Mouse (Mus musculus): ENCODE results near the gene Sumf1. TPM values are rescaled to one million over a fixed set of nuclear protein-coding genes. Genes with fewer than 3 reads are reported as not detected.

Gene Sumf1
- 24.6 and 25.2 TPM in 2 replicates for polyA plus RNA-seq (2016; fragmentation: Nextera tagmentation; extraction: Ambion mirVana)

- peak within 1 kb of the TSS; percentile 83 for H3K4me2 ChIP-seq
- no peaks in the 10 kb centered on the region for H3K9me3 ChIP-seq (replicated peaks)
- peaks cover 8% of the 10 kb centered on the region for H3K4me1 ChIP-seq (replicated peaks)
- H3K27me3 ChIP-seq (replicated peaks): 0 out of 2 replicates have a peak, but pooled peaks cover 4% of the 10 kb centered on the region
- H3K27ac ChIP-seq (ENCODE audit: poor library complexity, severe bottlenecking): no peak within 1 kb of the TSS
- H3K4me3 ChIP-seq: peak within 1 kb of the TSS; percentile 77
- peak within 1 kb of the TSS; percentile 78 for H3K9ac ChIP-seq
- 3% methylated on average over 49 of the region's 49 CpGs for WGBS
- H3K36me3 ChIP-seq: no peaks in the 10 kb centered on the region
- ATAC-seq (ENCODE audit: insufficient number of reproducible peaks, low FRiP score): peak; percentile 91
Observed at GRCm38 (mm10) chr6:108184847-108185684, at the start of gene Sumf1. TSS of gene Sumf1 (minus strand) at chr6:108185582.

DNA sequence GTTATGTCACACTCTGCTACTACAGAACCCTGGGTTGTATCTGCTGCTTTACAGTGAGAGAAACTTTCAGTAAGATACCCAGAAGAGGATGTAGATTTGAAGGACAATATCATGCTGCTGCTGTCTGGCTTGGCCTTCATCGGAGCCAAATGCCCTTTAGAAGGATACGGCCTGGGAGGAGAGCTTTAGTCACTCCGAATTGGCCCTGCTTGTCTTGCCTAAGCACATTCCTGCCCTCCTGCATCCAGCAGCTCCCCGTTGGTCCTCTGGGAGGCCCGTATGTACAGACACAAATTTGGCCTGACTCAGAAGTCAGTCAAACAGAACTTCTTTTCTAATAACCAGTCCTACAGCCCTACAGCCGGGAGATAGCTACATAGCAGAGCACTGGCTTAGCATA is 49.2 kb upstream of the Sumf1 start:
- Histone ChIP-seq H3K4me2 (no peak overlapping the region), H3K36me3 (peaks cover 6% of the 10 kb centered on the region; the same call in 1 of the 2 replicates), H3K9ac (no peak overlapping the region), H3K4me1 (replicated peaks) (peaks cover 70% of the 10 kb centered on the region), H3K27ac (ENCODE audit: poor library complexity, severe bottlenecking) (peak overlapping the region; percentile 9), H3K27me3 (replicated peaks) (no peaks in the 10 kb centered on the region), H3K4me3 (no peak overlapping the region), H3K9me3 (replicated peaks) (no peaks in the 10 kb centered on the region)
- WGBS: 41% methylated on average over 6 of the region's 6 CpGs
- no peak for ATAC-seq (ENCODE audit: insufficient number of reproducible peaks, low FRiP score)

DNA sequence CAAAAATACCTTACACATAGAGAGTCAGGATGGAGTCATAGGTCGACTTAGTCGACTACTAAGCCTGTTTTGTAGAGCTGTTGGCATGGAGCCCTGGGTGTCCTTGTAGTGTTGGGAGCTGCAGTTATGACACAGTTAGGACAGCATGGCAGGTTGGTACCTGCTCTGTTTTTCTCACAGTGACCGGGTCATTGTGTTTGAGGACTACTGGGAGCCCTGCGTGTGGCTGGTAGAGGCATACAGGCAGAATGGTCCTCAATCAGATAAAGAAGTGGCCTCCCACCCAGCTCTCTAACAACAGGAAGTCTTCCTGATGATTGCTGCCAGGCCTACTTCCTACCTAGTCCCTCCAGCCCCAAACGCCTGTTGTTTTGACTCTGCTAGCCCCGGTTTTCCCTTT is 47.7 kb upstream of the Sumf1 start:
- H3K4me3 ChIP-seq: no peak overlapping the region
- H3K27ac ChIP-seq (ENCODE audit: poor library complexity, severe bottlenecking): peak overlapping the region; percentile 38
- H3K4me2 ChIP-seq: no peak overlapping the region
- no peaks in the 10 kb centered on the region for H3K27me3 ChIP-seq (replicated peaks)
- 15% methylated on average over 6 of the region's 6 CpGs for WGBS
- H3K9me3 ChIP-seq (replicated peaks): no peaks in the 10 kb centered on the region
- ATAC-seq (ENCODE audit: insufficient number of reproducible peaks, low FRiP score): peak; percentile 17; the same call in 1 of the 2 replicates
- no peak overlapping the region for H3K9ac ChIP-seq
- peaks cover 2% of the 10 kb centered on the region; the same call in 1 of the 2 replicates for H3K36me3 ChIP-seq
- peaks cover 63% of the 10 kb centered on the region for H3K4me1 ChIP-seq (replicated peaks)

DNA sequence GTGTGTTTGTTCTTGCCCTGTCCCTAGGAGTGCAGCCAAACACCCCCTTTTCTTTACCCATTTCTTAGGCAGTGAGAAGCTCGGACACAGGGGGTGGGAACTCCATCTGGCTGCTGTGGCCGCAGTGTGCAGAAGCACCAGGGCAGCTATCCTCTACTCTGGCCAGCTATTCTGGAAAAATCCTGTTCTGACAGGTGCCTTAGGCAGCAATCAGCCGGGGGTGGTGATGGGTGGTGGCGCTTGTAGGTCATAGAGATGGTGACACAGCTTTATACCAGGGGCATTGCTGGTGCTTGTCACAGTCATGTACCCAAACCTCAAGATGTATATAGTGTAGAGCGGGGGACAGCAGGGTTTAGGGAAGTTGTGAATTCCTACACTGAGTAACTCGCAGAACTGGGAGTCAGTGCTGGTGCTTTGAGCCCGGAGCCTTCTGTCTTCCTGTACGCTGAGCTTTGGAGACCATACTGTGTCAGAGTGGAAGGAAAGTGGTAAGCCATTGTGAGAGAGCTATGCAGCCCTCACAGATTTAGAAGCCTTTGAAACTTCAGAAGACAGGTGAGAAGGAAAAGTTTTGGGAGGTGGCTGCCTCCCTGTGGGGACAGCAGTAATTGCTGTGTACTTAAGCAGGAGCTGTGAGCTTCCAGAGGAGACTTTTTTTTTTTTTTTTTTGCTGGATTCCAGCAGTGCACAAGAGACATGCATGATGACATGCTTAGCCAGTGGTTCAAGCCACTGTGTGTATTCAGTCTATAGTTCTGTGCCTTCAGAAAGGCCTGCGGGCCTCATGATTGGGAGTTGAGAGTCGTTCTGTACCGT is 46.7 kb upstream of the Sumf1 start:
- Histone ChIP-seq H3K4me1 (replicated peaks) (peaks cover 66% of the 10 kb centered on the region), H3K36me3 (no peaks in the 10 kb centered on the region), H3K27ac (ENCODE audit: poor library complexity, severe bottlenecking) (no peak overlapping the region), H3K9me3 (replicated peaks) (no peaks in the 10 kb centered on the region), H3K4me2 (no peak overlapping the region), H3K9ac (no peak overlapping the region), H3K27me3 (replicated peaks) (no peaks in the 10 kb centered on the region), H3K4me3 (no peak overlapping the region)
- ATAC-seq (ENCODE audit: insufficient number of reproducible peaks, low FRiP score): no peak
- 71% methylated on average over 11 of the region's 11 CpGs for WGBS

- no peak for ATAC-seq (ENCODE audit: insufficient number of reproducible peaks, low FRiP score)
- H3K4me1 ChIP-seq (replicated peaks): peaks cover 63% of the 10 kb centered on the region
- 89% methylated on average over 3 of the region's 3 CpGs for WGBS
- H3K9me3 ChIP-seq (replicated peaks): no peaks in the 10 kb centered on the region
- no peak overlapping the region for H3K27ac ChIP-seq (ENCODE audit: poor library complexity, severe bottlenecking)
- no peak overlapping the region for H3K4me3 ChIP-seq
- no peaks in the 10 kb centered on the region for H3K36me3 ChIP-seq
- no peaks in the 10 kb centered on the region for H3K27me3 ChIP-seq (replicated peaks)
- no peak overlapping the region for H3K9ac ChIP-seq
- H3K4me2 ChIP-seq: no peak overlapping the region
Observed at GRCm38 (mm10) chr6:108230608-108231007, 45.2 kb upstream of the Sumf1 start.

GRCm38 (mm10) chr6:108228601-108229000 is 43.2 kb upstream of the Sumf1 start:
- Histone ChIP-seq H3K9ac (no peak overlapping the region), H3K36me3 (no peaks in the 10 kb centered on the region), H3K27ac (ENCODE audit: poor library complexity, severe bottlenecking) (no peak overlapping the region), H3K27me3 (replicated peaks) (no peaks in the 10 kb centered on the region), H3K4me2 (no peak overlapping the region), H3K9me3 (replicated peaks) (no peaks in the 10 kb centered on the region), H3K4me3 (no peak overlapping the region), H3K4me1 (replicated peaks) (peaks cover 60% of the 10 kb centered on the region)
- 24% methylated on average over 2 of the region's 2 CpGs for WGBS
- ATAC-seq (ENCODE audit: insufficient number of reproducible peaks, low FRiP score): no peak

- 67% methylated on average over 6 of the region's 6 CpGs for WGBS
- Histone ChIP-seq H3K9ac (no peak overlapping the region), H3K36me3 (no peaks in the 10 kb centered on the region), H3K9me3 (replicated peaks) (no peaks in the 10 kb centered on the region), H3K27me3 (replicated peaks) (no peaks in the 10 kb centered on the region), H3K4me3 (no peak overlapping the region), H3K4me2 (no peak overlapping the region), H3K4me1 (replicated peaks) (peaks cover 55% of the 10 kb centered on the region), H3K27ac (ENCODE audit: poor library complexity, severe bottlenecking) (no peak overlapping the region)
- ATAC-seq (ENCODE audit: insufficient number of reproducible peaks, low FRiP score): no peak
Observed at GRCm38 (mm10) chr6:108228048-108228447, 42.7 kb upstream of the Sumf1 start.

- H3K4me2 ChIP-seq: no peak overlapping the region
- H3K9me3 ChIP-seq (replicated peaks): no peaks in the 10 kb centered on the region
- no peak overlapping the region for H3K27ac ChIP-seq (ENCODE audit: poor library complexity, severe bottlenecking)
- WGBS: 64% methylated on average over 6 of the region's 6 CpGs
- no peaks in the 10 kb centered on the region for H3K27me3 ChIP-seq (replicated peaks)
- no peak overlapping the region for H3K9ac ChIP-seq
- H3K36me3 ChIP-seq: no peaks in the 10 kb centered on the region
- no peak for ATAC-seq (ENCODE audit: insufficient number of reproducible peaks, low FRiP score)
- no peak overlapping the region for H3K4me3 ChIP-seq
- H3K4me1 ChIP-seq (replicated peaks): peaks cover 49% of the 10 kb centered on the region
Observed at GRCm38 (mm10) chr6:108227461-108227860, 42.1 kb upstream of the Sumf1 start.

- Histone ChIP-seq H3K9me3 (replicated peaks) (no peaks in the 10 kb centered on the region), H3K4me1 (replicated peaks) (peaks cover 46% of the 10 kb centered on the region), H3K4me3 (no peak overlapping the region), H3K9ac (no peak overlapping the region), H3K4me2 (no peak overlapping the region), H3K27ac (ENCODE audit: poor library complexity, severe bottlenecking) (no peak overlapping the region), H3K27me3 (replicated peaks) (no peaks in the 10 kb centered on the region), H3K36me3 (no peaks in the 10 kb centered on the region)
- ATAC-seq (ENCODE audit: insufficient number of reproducible peaks, low FRiP score): no peak
- WGBS: 70% methylated on average over 7 of the region's 7 CpGs
Observed at GRCm38 (mm10) chr6:108226230-108226629, 40.8 kb upstream of the Sumf1 start.

- ATAC-seq (ENCODE audit: insufficient number of reproducible peaks, low FRiP score): no peak
- Histone ChIP-seq H3K4me3 (no peak overlapping the region), H3K9ac (no peak overlapping the region), H3K27me3 (replicated peaks) (no peaks in the 10 kb centered on the region), H3K4me2 (no peak overlapping the region), H3K36me3 (peaks cover 1% of the 10 kb centered on the region; the same call in 1 of the 2 replicates), H3K4me1 (replicated peaks) (peaks cover 46% of the 10 kb centered on the region), H3K27ac (ENCODE audit: poor library complexity, severe bottlenecking) (no peak overlapping the region), H3K9me3 (replicated peaks) (no peaks in the 10 kb centered on the region)
- WGBS: 81% methylated on average over 2 of the region's 2 CpGs
Observed at GRCm38 (mm10) chr6:108225027-108225426, 39.6 kb upstream of the Sumf1 start.

GRCm38 (mm10) chr6:108224361-108224760 is 39.0 kb upstream of the Sumf1 start:
- Histone ChIP-seq H3K27me3 (replicated peaks) (no peaks in the 10 kb centered on the region), H3K27ac (ENCODE audit: poor library complexity, severe bottlenecking) (no peak overlapping the region), H3K36me3 (peaks cover 8% of the 10 kb centered on the region), H3K4me1 (replicated peaks) (peaks cover 46% of the 10 kb centered on the region), H3K9ac (no peak overlapping the region), H3K4me3 (no peak overlapping the region), H3K9me3 (replicated peaks) (no peaks in the 10 kb centered on the region), H3K4me2 (no peak overlapping the region)
- ATAC-seq (ENCODE audit: insufficient number of reproducible peaks, low FRiP score): no peak
- WGBS: 85% methylated on average over 4 of the region's 4 CpGs
